Mouse (Mus musculus) R1 (cell line): ENCODE data around the gene Ikzf3.
A peak's percentile ranks its signal among the peaks of the same experiment; 100 is the strongest.

Source experiments
- DNase-seq: peaks from one replicate; pipeline ENCODE4 v3.0.0-alpha.2; 2018; ENCODE audit warnings: low read depth, low spot score

Gene Ikzf3

GRCm38 (mm10) chr11:98447475-98447834, 98.4 kb downstream of the Ikzf3 start:
- peak; percentile 28 for DNase-seq

- peak; percentile 77 for DNase-seq
Observed at GRCm38 (mm10) chr11:98446562-98447474, 99.0 kb downstream of the Ikzf3 start.

- DNase-seq = no peak
Observed at GRCm38 (mm10) chr11:98446213-98446561, 99.6 kb downstream of the Ikzf3 start, which contains the start of gene Grb7. Gene Grb7 (plus strand): TSS chr11:98446394.

GRCm38 (mm10) chr11:98445679-98446078, 100.2 kb downstream of the Ikzf3 start:
- DNase-seq = no peak

- DNase-seq = no peak
Observed at GRCm38 (mm10) chr11:98445238-98445637, 100.6 kb downstream of the Ikzf3 start.

GRCm38 (mm10) chr11:98443688-98444087, 102.1 kb downstream of the Ikzf3 start:
- peak; percentile 21 for DNase-seq

- DNase-seq = peak; percentile 93
Observed at GRCm38 (mm10) chr11:98438331-98439158, 107.3 kb downstream of the Ikzf3 start, which contains the start of gene Mien1. Gene Mien1 (minus strand): TSS chr11:98438991.

GRCm38 (mm10) chr11:98437441-98437840, 108.4 kb downstream of the Ikzf3 start:
- DNase-seq = no peak

GRCm38 (mm10) chr11:98435723-98436122, 110.1 kb downstream of the Ikzf3 start:
- no peak for DNase-seq

GRCm38 (mm10) chr11:98431743-98432502, 113.9 kb downstream of the Ikzf3 start:
- no peak for DNase-seq

GRCm38 (mm10) chr11:98428436-98428835, 117.4 kb downstream of the Ikzf3 start:
- DNase-seq = no peak

- DNase-seq = no peak
Observed at GRCm38 (mm10) chr11:98426592-98426991, 119.2 kb downstream of the Ikzf3 start.

GRCm38 (mm10) chr11:98418939-98419547, 126.8 kb downstream of the Ikzf3 start:
- no peak for DNase-seq

- no peak for DNase-seq
Observed at GRCm38 (mm10) chr11:98418273-98418672, 127.6 kb downstream of the Ikzf3 start.

- DNase-seq = no peak
Observed at GRCm38 (mm10) chr11:98417074-98417473, 128.8 kb downstream of the Ikzf3 start.
